Mouse (Mus musculus) liver, embryonic 14.5 days (tissue): ENCODE measurements around the gene Cux2. TPM values are rescaled to one million over a fixed set of nuclear protein-coding genes. Genes with fewer than 3 reads are reported as not detected.
A peak's percentile ranks its signal among the peaks of the same experiment; 100 is the strongest.

Experiments used
- ATAC-seq: fragments of 200-750 bp; cut with Nextera tagmentation; 2 replicates; pipeline ENCODE4 v1.8.0; 2017; ENCODE audit warnings: moderate number of reproducible peaks, mild to moderate bottlenecking, moderate library complexity; ENCODE audit not compliant: insufficient read depth
- DNase-seq, 3 experiments: peaks; one replicate each; pipeline ENCODE4 v3.0.0-alpha.2; 2012 to 2013; ENCODE audit warnings: low read depth in 3 of 3, low spot score in 3 of 3
- H3K27ac ChIP-seq: fragments of 300-500 bp; sonication (generic); 2 replicates; pipeline ENCODE4 v1.5.1; 2014; ENCODE audit warnings: moderate library complexity, mild to moderate bottlenecking, control low read depth, inconsistent platforms
- H3K27me3 ChIP-seq: fragments of 300-500 bp; sonication (generic); 2 replicates; pipeline ENCODE4 v1.6.1; 2014; ENCODE audit warnings: mild to moderate bottlenecking, low read length, moderate library complexity; ENCODE audit not compliant: control insufficient read depth, insufficient read depth
- H3K36me3 ChIP-seq: fragments of 300-500 bp; sonication (generic); replicated peaks from 2 replicates; pipeline ENCODE4 v1.6.1; 2014; ENCODE audit warnings: low read depth; ENCODE audit not compliant: control insufficient read depth, insufficient read depth
- H3K4me1 ChIP-seq, 2 experiments: fragments of 200-500 bp in 1 of 2; fragments of 300-500 bp in 1 of 2; sonication (generic) in 1 of 2; replicated peaks; 2 replicates each; pipeline ENCODE4 v1.6.1; 2012 to 2014; ENCODE audit warnings: antibody characterized with exemption in 1 of 2, inconsistent platforms in 1 of 2, low read length in 1 of 2; ENCODE audit not compliant: control insufficient read depth in 2 of 2, insufficient read depth in 2 of 2
- H3K4me2 ChIP-seq: fragments of 300-500 bp; sonication (generic); 2 replicates; pipeline ENCODE4 v1.6.1; 2014; ENCODE audit warnings: low read depth, mild to moderate bottlenecking, control low read depth, moderate library complexity
- H3K4me3 ChIP-seq, 2 experiments: fragments of 200-500 bp in 1 of 2; fragments of 300-500 bp in 1 of 2; sonication (generic) in 1 of 2; 2 replicates each; pipeline ENCODE4 v1.5.1; 2012 to 2014; ENCODE audit warnings: low read depth in 2 of 2, low read length in 2 of 2, mild to moderate bottlenecking in 2 of 2, control low read depth in 1 of 2, inconsistent platforms in 1 of 2, moderate library complexity in 1 of 2; ENCODE audit not compliant: insufficient read depth in 1 of 2
- H3K9ac ChIP-seq: fragments of 300-500 bp; sonication (generic); replicated peaks from 2 replicates; pipeline ENCODE4 v1.6.1; 2014; ENCODE audit warnings: mild to moderate bottlenecking, control low read depth, moderate library complexity
- H3K9me3 ChIP-seq: fragments of 300-500 bp; sonication (generic); 2 replicates; pipeline ENCODE4 v1.6.1; 2016; ENCODE audit warnings: low read length, mixed read lengths; ENCODE audit not compliant: control insufficient read depth
- CTCF ChIP-seq: IDR thresholded peaks from 2 replicates; pipeline ENCODE4 v1.5.1; 2016; ENCODE audit warnings: antibody characterized with exemption, low read depth, control low read depth
- EP300 ChIP-seq: IDR thresholded peaks from 2 replicates; pipeline ENCODE4 v1.6.1; 2016; ENCODE audit warnings: antibody characterized with exemption, low read depth
- WGBS: fragments of 180-500 bp; shearing (Covaris S2); extraction: QIAGEN DNeasy Blood & Tissue Kit; methylation state at CpG from one replicate; pipeline ENCODE4 v1.1.7; 2014; ENCODE audit not compliant: insufficient replicate concordance; 5-methylcytosine and 5-hydroxymethylcytosine counted together
- polyA plus RNA-seq, 2 experiments: library from polyadenylated mRNA; depleted of rRNA in 1 of 2; stranded (reverse) in 1 of 2; unstranded in 1 of 2; fragments of >200 nt; fragmentation: Nextera tagmentation in 1 of 2; extraction: Ambion mirVana in 1 of 2; gene quantifications; 2 replicates each; pipeline versions ENCODE4 v1.2.1 to v1.2.3; 2012 to 2014

The Cux2 gene
- polyA plus RNA-seq, 2 experiments = 1.0 to 1.4 TPM

DNA sequence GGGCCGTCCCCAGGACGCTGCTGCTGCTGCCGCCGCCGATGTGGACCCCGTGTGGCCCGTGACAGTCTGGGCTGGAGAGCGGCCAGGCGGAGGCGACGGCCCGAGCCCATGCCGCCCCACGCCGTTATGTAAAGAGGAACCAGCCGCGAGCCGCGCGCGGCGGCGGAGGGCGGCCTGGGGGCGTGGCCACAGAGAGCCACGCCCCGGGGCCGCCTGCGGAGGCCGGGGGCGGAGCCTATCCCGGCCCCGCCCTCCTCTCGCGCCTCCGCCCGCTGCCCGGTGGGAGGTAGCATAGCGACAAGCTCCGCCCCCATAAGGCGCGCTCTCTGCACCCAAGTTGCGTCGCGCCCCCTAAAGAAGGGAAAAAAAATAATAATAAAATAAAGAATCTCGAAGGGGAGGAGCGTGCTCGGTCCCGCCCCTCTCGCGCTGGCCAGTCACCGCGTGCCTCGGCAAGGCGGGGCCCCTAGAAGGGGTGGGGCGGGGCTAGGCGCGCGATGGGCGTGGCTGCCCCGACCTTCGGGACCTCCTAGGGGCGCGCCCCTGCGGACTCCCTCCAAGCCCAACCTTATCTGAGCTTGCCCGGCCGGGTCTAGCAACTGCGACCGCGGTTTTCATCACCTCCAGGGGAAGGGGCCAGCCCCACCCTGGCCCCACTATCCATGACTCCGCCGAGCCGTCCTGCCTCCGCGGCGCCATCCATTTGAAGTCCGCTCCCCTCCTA, 213.0 kb downstream of the Cux2 start:
- no peak for TF ChIP-seq EP300
- no peak for TF ChIP-seq CTCF
- H3K27ac ChIP-seq = peak overlapping the region; percentile 65
- peak; percentile 85 for ATAC-seq
- H3K9ac ChIP-seq = peak overlapping the region; percentile 77
- DNase-seq = peak; percentile 82 to 87 (median 84)
- under 1% methylated on average over 73 of the region's 77 CpGs for WGBS
- peaks cover 3% of the 10 kb centered on the region; the same call in 1 of the 2 replicates for H3K27me3 ChIP-seq
- no peaks in the 10 kb centered on the region for H3K9me3 ChIP-seq
- no peaks in the 10 kb centered on the region for H3K36me3 ChIP-seq
- H3K4me3 ChIP-seq = peak overlapping the region; percentile 80 to 92
- H3K4me2 ChIP-seq = peak overlapping the region; percentile 84
- peaks cover 27 to 31% of the 10 kb centered on the region in 2 experiments for H3K4me1 ChIP-seq

DNA sequence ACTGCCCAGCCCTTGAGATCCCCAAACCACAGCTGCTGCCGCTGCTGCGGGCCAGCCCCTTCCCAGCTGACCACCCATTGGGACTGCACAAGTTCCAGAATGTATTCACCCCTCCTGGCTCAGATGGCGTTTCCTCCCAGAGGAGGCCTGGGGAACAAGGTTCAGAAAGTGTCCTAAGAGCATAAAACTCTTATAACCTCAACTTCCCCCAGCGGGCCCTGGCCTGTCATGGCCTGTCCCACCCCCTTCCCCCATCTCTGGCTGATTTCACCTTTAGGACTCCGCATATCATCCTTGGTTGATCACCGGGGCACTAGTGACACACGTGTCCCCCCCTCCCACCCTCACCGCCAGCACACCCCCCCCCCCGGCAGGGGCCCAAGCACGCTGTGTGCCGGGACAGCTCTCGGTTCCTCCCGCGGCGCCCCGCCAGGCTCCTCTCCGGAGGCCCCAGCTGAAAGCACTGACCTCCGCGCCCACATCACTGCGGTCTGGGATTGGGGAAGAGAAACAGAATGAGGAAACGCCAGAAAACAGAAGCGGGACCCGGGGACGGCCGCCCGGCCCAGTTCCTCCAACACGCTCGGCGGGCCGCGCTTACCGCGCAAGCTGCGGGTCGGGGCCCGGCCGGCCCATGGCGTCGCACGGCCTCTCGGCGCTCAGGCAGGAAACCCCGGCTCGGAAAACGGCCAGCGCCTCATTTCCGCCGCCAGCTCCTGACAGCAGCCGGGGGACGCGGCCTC, 213.8 kb downstream of the Cux2 start:
- peak overlapping the region; percentile 48 for H3K27ac ChIP-seq
- H3K27me3 ChIP-seq = peaks cover 3% of the 10 kb centered on the region; the same call in 1 of the 2 replicates
- no peaks in the 10 kb centered on the region for H3K9me3 ChIP-seq
- under 1% methylated on average over 51 of the region's 51 CpGs for WGBS
- H3K9ac ChIP-seq = peak overlapping the region; percentile 77
- peak overlapping the region; percentile 80 to 92 for H3K4me3 ChIP-seq
- H3K4me1 ChIP-seq = peaks cover 27 to 31% of the 10 kb centered on the region in 2 experiments
- no peaks in the 10 kb centered on the region for H3K36me3 ChIP-seq
- ATAC-seq (peak; percentile 24), DNase-seq (no peak)
- no peak for TF ChIP-seq EP300
- H3K4me2 ChIP-seq = peak overlapping the region; percentile 84

GRCm38 (mm10) chr5:121834991-121835747, 214.7 kb downstream of the Cux2 start:
- H3K4me3 ChIP-seq = peak overlapping the region; percentile 80 to 92
- H3K9ac ChIP-seq = peak overlapping the region; percentile 77
- H3K27me3 ChIP-seq = peaks cover 3% of the 10 kb centered on the region; the same call in 1 of the 2 replicates
- no peaks in the 10 kb centered on the region for H3K9me3 ChIP-seq
- TF ChIP-seq EP300 (no peak), CTCF (no peak)
- 9% methylated on average over 12 of the region's 12 CpGs for WGBS
- ATAC-seq = no peak
- peaks cover 28 to 31% of the 10 kb centered on the region in 2 experiments for H3K4me1 ChIP-seq
- peak overlapping the region; percentile 34; the same call in 1 of the 2 replicates for H3K27ac ChIP-seq
- no peak for DNase-seq
- H3K4me2 ChIP-seq = peak overlapping the region; percentile 84
- no peaks in the 10 kb centered on the region for H3K36me3 ChIP-seq

DNA sequence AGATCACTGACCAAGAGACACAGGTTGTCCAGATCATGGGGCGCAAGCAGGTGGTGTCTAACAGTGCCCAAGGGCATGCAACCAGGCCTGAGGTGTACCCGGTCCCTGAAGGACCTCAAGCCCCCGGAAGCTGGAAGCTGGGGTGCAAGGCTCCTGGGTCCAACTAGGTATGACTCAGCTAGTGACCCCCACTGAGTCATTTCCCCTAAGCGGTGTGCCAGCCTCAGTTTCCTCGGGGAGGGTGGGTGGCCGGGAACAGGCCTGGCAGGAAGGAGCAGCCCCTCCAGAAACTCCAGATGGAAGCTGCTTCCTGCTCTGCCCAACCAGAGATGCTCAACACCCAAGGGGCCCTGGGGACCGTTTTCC, 215.7 kb downstream of the Cux2 start:
- no peak overlapping the region for H3K27ac ChIP-seq
- no peaks in the 10 kb centered on the region for H3K36me3 ChIP-seq
- H3K9ac ChIP-seq = no peak overlapping the region
- H3K9me3 ChIP-seq = no peaks in the 10 kb centered on the region
- TF ChIP-seq EP300 (no peak), CTCF (no peak)
- WGBS = 33% methylated on average over 7 of the region's 7 CpGs
- ATAC-seq = no peak
- H3K4me2 ChIP-seq = peak overlapping the region; percentile 84
- peaks cover 28 to 31% of the 10 kb centered on the region in 2 experiments for H3K4me1 ChIP-seq
- no peak for DNase-seq
- H3K27me3 ChIP-seq = peaks cover 3% of the 10 kb centered on the region; the same call in 1 of the 2 replicates
- peak overlapping the region in 1 of 2 experiments; percentile 13; a peak in 1 of 4 replicates for H3K4me3 ChIP-seq
